Mouse (Mus musculus): Measurements from ENCODE around the gene Slc11a1. TPM values are rescaled to one million over a fixed set of nuclear protein-coding genes. Genes with fewer than 3 reads are reported as not detected.
"Not testable (repeated sequence)": the region's sequence is repeated elsewhere in the genome, so short reads cannot be mapped to it uniquely, and the experiment has no call there.

Gene Slc11a1
- polyA plus RNA-seq, 1 experiment from 2014 or later: 1.2 TPM

- no peaks in the 10 kb centered on the region for H3K27me3 ChIP-seq (ENCODE audit: low read depth, poor library complexity, severe bottlenecking)
- DNase-seq (ENCODE audit: low spot score): no peak
- H3K4me3 ChIP-seq: no peak overlapping the region
- peaks cover 21% of the 10 kb centered on the region for H3K36me3 ChIP-seq
- peaks cover 36% of the 10 kb centered on the region for H3K4me1 ChIP-seq
- H3K9me3 ChIP-seq (replicated peaks): no peaks in the 10 kb centered on the region
- no peak overlapping the region for H3K27ac ChIP-seq
- 95% methylated on average over 9 of the region's 9 CpGs for WGBS
Measured at GRCm38 (mm10) chr1:74339917-74340316, 35.1 kb upstream of the Slc11a1 start.

GRCm38 (mm10) chr1:74340361-74340764 lies 34.6 kb upstream of the Slc11a1 start:
- Histone ChIP-seq H3K27ac (no peak overlapping the region), H3K4me1 (peaks cover 31% of the 10 kb centered on the region), H3K36me3 (peaks cover 21% of the 10 kb centered on the region), H3K4me3 (no peak overlapping the region), H3K9me3 (replicated peaks) (no peaks in the 10 kb centered on the region), H3K27me3 (ENCODE audit: low read depth, poor library complexity, severe bottlenecking) (no peaks in the 10 kb centered on the region)
- 98% methylated on average over 6 of the region's 6 CpGs for WGBS
- DNase-seq (ENCODE audit: low spot score): no peak

GRCm38 (mm10) chr1:74340992-74341391 lies 34.0 kb upstream of the Slc11a1 start:
- Histone ChIP-seq H3K4me1 (peaks cover 29% of the 10 kb centered on the region), H3K36me3 (peaks cover 20% of the 10 kb centered on the region)
- WGBS: 94% methylated on average over 4 of the region's 4 CpGs
- not testable (repeated sequence) for H3K4me3 ChIP-seq; H3K9me3 ChIP-seq (replicated peaks); H3K27ac ChIP-seq; DNase-seq (ENCODE audit: low spot score); H3K27me3 ChIP-seq (ENCODE audit: low read depth, poor library complexity, severe bottlenecking)

GRCm38 (mm10) chr1:74341898-74342297 lies 33.1 kb upstream of the Slc11a1 start:
- WGBS: 90% methylated on average over 7 of the region's 7 CpGs
- DNase-seq (ENCODE audit: low spot score): no peak
- H3K4me3 ChIP-seq: no peak overlapping the region
- H3K27ac ChIP-seq: no peak overlapping the region
- H3K36me3 ChIP-seq: peaks cover 11% of the 10 kb centered on the region; the same call in 1 of the 2 replicates
- peaks cover 29% of the 10 kb centered on the region for H3K4me1 ChIP-seq
- no peaks in the 10 kb centered on the region for H3K27me3 ChIP-seq (ENCODE audit: low read depth, poor library complexity, severe bottlenecking)
- H3K9me3 ChIP-seq (replicated peaks): no peaks in the 10 kb centered on the region

- H3K4me3 ChIP-seq: no peak overlapping the region
- H3K27ac ChIP-seq: no peak overlapping the region
- H3K4me1 ChIP-seq: peaks cover 29% of the 10 kb centered on the region
- no peak for DNase-seq (ENCODE audit: low spot score)
- H3K27me3 ChIP-seq (ENCODE audit: low read depth, poor library complexity, severe bottlenecking): no peaks in the 10 kb centered on the region
- no peaks in the 10 kb centered on the region for H3K9me3 ChIP-seq (replicated peaks)
- peaks cover 13% of the 10 kb centered on the region for H3K36me3 ChIP-seq
- 94% methylated on average over 1 of the region's 1 CpGs for WGBS
Measured at GRCm38 (mm10) chr1:74342308-74342707, 32.7 kb upstream of the Slc11a1 start.

- Histone ChIP-seq H3K27ac (peak overlapping the region; percentile 54), H3K4me1 (peaks cover 26% of the 10 kb centered on the region), H3K36me3 (peaks cover 19% of the 10 kb centered on the region), H3K9me3 (replicated peaks) (no peaks in the 10 kb centered on the region), H3K27me3 (ENCODE audit: low read depth, poor library complexity, severe bottlenecking) (no peaks in the 10 kb centered on the region), H3K4me3 (no peak overlapping the region)
- no peak for DNase-seq (ENCODE audit: low spot score)
- 82% methylated on average over 5 of the region's 5 CpGs for WGBS
Measured at GRCm38 (mm10) chr1:74343161-74343560, 31.8 kb upstream of the Slc11a1 start.

- Histone ChIP-seq H3K27me3 (ENCODE audit: low read depth, poor library complexity, severe bottlenecking) (no peaks in the 10 kb centered on the region), H3K4me1 (peaks cover 21% of the 10 kb centered on the region), H3K27ac (no peak overlapping the region), H3K36me3 (peaks cover 31% of the 10 kb centered on the region), H3K4me3 (no peak overlapping the region), H3K9me3 (replicated peaks) (no peaks in the 10 kb centered on the region)
- no peak for DNase-seq (ENCODE audit: low spot score)
- 85% methylated on average over 11 of the region's 11 CpGs for WGBS
Measured at GRCm38 (mm10) chr1:74344163-74344916, 30.7 kb upstream of the Slc11a1 start.

GRCm38 (mm10) chr1:74351185-74351769 lies 23.7 kb upstream of the Slc11a1 start:
- DNase-seq (ENCODE audit: low spot score): no peak
- H3K36me3 ChIP-seq: peaks cover 63% of the 10 kb centered on the region

GRCm38 (mm10) chr1:74352532-74353096 lies 22.4 kb upstream of the Slc11a1 start:
- H3K36me3 ChIP-seq: peaks cover 57% of the 10 kb centered on the region
- 89% methylated on average over 5 of the region's 5 CpGs for WGBS

More at GRCm38 (mm10) chr1:74351185-74351769, 23.7 kb upstream of the Slc11a1 start:
- Histone ChIP-seq H3K27me3 (ENCODE audit: low read depth, poor library complexity, severe bottlenecking) (no peaks in the 10 kb centered on the region), H3K9me3 (replicated peaks) (no peaks in the 10 kb centered on the region), H3K27ac (no peak overlapping the region), H3K4me1 (peaks cover 4% of the 10 kb centered on the region; the same call in 1 of the 2 replicates), H3K4me3 (no peak overlapping the region)
- WGBS: 94% methylated on average over 13 of the region's 13 CpGs

GRCm38 (mm10) chr1:74353453-74354229 lies 21.4 kb upstream of the Slc11a1 start:
- 93% methylated on average over 9 of the region's 9 CpGs for WGBS
- peaks cover 50% of the 10 kb centered on the region for H3K36me3 ChIP-seq
- peaks cover 7% of the 10 kb centered on the region; the same call in 1 of the 2 replicates for H3K4me1 ChIP-seq
- H3K27me3 ChIP-seq (ENCODE audit: low read depth, poor library complexity, severe bottlenecking): no peaks in the 10 kb centered on the region
- H3K9me3 ChIP-seq (replicated peaks): no peaks in the 10 kb centered on the region
- no peak overlapping the region for H3K27ac ChIP-seq
- H3K4me3 ChIP-seq: no peak overlapping the region
- DNase-seq (ENCODE audit: low spot score): no peak

More at GRCm38 (mm10) chr1:74352532-74353096, 22.4 kb upstream of the Slc11a1 start:
- Histone ChIP-seq H3K9me3 (replicated peaks) (no peaks in the 10 kb centered on the region), H3K4me3 (no peak overlapping the region), H3K27me3 (ENCODE audit: low read depth, poor library complexity, severe bottlenecking) (no peaks in the 10 kb centered on the region), H3K27ac (no peak overlapping the region), H3K4me1 (peaks cover 7% of the 10 kb centered on the region; the same call in 1 of the 2 replicates)
- DNase-seq (ENCODE audit: low spot score): no peak

GRCm38 (mm10) chr1:74357531-74357930 lies 17.5 kb upstream of the Slc11a1 start:
- no peak for DNase-seq (ENCODE audit: low spot score)
- Histone ChIP-seq H3K9me3 (replicated peaks) (no peaks in the 10 kb centered on the region), H3K27me3 (ENCODE audit: low read depth, poor library complexity, severe bottlenecking) (no peaks in the 10 kb centered on the region), H3K36me3 (peaks cover 13% of the 10 kb centered on the region), H3K4me3 (no peak overlapping the region), H3K4me1 (peaks cover 16% of the 10 kb centered on the region), H3K27ac (no peak overlapping the region)

GRCm38 (mm10) chr1:74359952-74360517 lies 15.0 kb upstream of the Slc11a1 start:
- H3K4me1 ChIP-seq: peaks cover 31% of the 10 kb centered on the region
- H3K4me3 ChIP-seq: no peak overlapping the region
- no peak overlapping the region for H3K27ac ChIP-seq
- 83% methylated on average over 5 of the region's 5 CpGs for WGBS
- no peaks in the 10 kb centered on the region for H3K36me3 ChIP-seq
- DNase-seq (ENCODE audit: low spot score): no peak
- no peaks in the 10 kb centered on the region for H3K27me3 ChIP-seq (ENCODE audit: low read depth, poor library complexity, severe bottlenecking)
- H3K9me3 ChIP-seq (replicated peaks): no peaks in the 10 kb centered on the region
